Mouse (Mus musculus) embryonic facial prominence, embryonic 15.5 days (tissue): ENCODE measurements around the gene Gm14548. TPM values are rescaled to one million over a fixed set of nuclear protein-coding genes. Genes with fewer than 3 reads are reported as not detected.
"Not testable (repeated sequence)": the region's sequence is repeated elsewhere in the genome, so short reads cannot be mapped to it uniquely, and the experiment has no call there.

ENCODE experiments used
- ATAC-seq: fragments of 200-750 bp; cut with Nextera tagmentation; 2 replicates; pipeline ENCODE4 v1.8.0; 2017; ENCODE audit warnings: low read depth, moderate TSS enrichment; ENCODE audit not compliant: insufficient number of reproducible peaks, low FRiP score, low TSS enrichment
- H3K27ac ChIP-seq: fragments of 300-500 bp; sonication (generic); replicated peaks from 2 replicates; pipeline ENCODE4 v1.5.1; 2015; ENCODE audit warnings: mild to moderate bottlenecking, inconsistent platforms
- H3K27me3 ChIP-seq: fragments of 300-500 bp; sonication (generic); 2 replicates; pipeline ENCODE4 v1.6.1; 2015; ENCODE audit warnings: inconsistent platforms
- H3K36me3 ChIP-seq: fragments of 300-500 bp; sonication (generic); 2 replicates; pipeline ENCODE4 v1.6.1; 2015; ENCODE audit warnings: mild to moderate bottlenecking, inconsistent platforms
- H3K4me1 ChIP-seq: fragments of 300-500 bp; sonication (generic); 2 replicates; pipeline ENCODE4 v1.6.1; 2015; ENCODE audit warnings: inconsistent platforms
- H3K4me2 ChIP-seq: fragments of 300-500 bp; sonication (generic); replicated peaks from 2 replicates; pipeline ENCODE4 v1.6.1; 2015; ENCODE audit warnings: mild to moderate bottlenecking, inconsistent platforms
- H3K4me3 ChIP-seq: fragments of 300-500 bp; sonication (generic); replicated peaks from 2 replicates; pipeline ENCODE4 v1.5.1; 2015; ENCODE audit warnings: mild to moderate bottlenecking, inconsistent platforms
- H3K9ac ChIP-seq: fragments of 300-500 bp; sonication (generic); 2 replicates; pipeline ENCODE4 v1.6.1; 2015; ENCODE audit warnings: inconsistent platforms
- H3K9me3 ChIP-seq: fragments of 300-500 bp; sonication (generic); replicated peaks from 2 replicates; pipeline ENCODE4 v1.6.1; 2016; ENCODE audit warnings: inconsistent platforms
- WGBS: fragments of 180-500 bp; shearing (Covaris S2); methylation state at CpG from one replicate; pipeline ENCODE4 v1.1.7; 2015; 5-methylcytosine and 5-hydroxymethylcytosine counted together
- polyA plus RNA-seq: library from polyadenylated mRNA; unstranded; fragments of >200 nt; fragmentation: Nextera tagmentation; extraction: Ambion mirVana; gene quantifications from 2 replicates; pipeline ENCODE4 v1.2.1, GENCODE M21; 2015

Gene Gm14548
- 0.37 and 0.47 TPM in 2 replicates for polyA plus RNA-seq

DNA sequence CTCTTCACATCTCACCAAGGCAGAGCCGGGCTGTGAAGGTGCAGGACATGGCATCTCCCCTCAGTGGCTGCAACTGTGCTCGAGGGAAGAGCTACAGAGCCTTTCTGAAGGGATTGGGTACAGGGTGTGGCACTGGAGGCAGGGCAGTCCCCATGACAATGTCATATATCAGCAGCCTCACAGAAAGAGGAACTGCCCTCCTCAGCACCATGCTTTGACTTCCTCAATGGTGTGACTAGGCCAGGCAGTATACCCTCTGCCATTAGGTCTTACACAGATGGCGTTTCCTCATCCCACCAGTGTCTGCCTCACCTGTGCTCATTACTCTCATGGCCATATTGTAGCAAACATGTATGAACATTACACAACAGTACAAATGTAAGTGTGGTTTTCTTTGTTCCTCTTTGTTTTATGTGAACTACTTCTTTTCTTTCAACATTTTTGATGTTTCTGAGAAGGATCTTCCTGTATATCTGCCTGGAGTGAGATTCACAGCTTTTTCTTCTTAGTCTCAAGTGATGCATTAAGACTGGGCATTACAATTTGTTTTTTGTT lies at the start of gene Gm14548:
Gm14548 (minus strand) TSS at position 85 of the 555 bp plus-strand sequence.
- not testable (repeated sequence) for H3K27ac ChIP-seq, H3K4me1 ChIP-seq, H3K36me3 ChIP-seq, H3K4me2 ChIP-seq, H3K4me3 ChIP-seq, H3K9me3 ChIP-seq, H3K9ac ChIP-seq, ATAC-seq, H3K27me3 ChIP-seq
- WGBS, result 59% methylated on average over 3 of the region's 3 CpGs

DNA sequence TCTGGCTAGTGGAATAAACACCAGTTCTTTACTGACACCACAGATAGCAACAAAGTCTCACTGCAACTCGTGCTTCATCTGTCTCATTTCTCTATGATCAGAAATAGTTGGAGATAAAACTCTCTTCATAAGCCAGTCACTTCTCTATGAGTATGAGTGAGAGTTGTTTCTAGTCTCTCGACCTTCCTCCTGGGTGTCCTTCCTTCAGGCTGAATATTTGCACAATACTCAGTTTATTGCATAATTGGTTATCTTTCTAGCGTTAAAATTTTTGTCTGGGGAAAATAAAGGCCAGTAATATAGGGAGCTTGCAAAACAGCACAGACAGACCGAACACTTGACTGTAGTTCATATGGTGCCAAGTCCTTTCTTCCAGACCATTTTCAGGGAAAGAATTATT lies 48.2 kb upstream of the Gm14548 start:
- WGBS, result 61% methylated on average over 4 of the region's 4 CpGs
- ATAC-seq, result no peak

DNA sequence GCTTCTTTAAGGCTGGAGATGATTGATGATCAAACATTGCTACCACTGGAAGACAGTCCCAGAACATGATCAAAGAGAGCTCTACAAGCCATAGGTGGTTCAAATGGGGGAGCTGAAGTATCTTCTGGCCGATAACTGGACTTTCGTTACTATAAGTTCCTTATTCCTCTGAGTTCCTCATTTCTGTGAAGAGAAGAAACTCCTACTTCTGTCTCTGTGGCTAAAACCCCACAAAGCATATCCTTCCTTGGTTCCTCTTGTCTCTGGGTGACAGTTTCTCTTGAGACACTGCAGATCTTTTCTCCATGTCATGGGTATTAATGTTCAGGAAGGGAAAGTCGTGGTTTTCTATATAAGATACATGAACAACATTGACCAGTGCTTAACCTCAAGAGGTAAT lies 43.0 kb upstream of the Gm14548 start:
- 74% methylated on average over 3 of the region's 3 CpGs for WGBS

More for the DNA sequence above, 48.2 kb upstream of the Gm14548 start:
- H3K4me3 ChIP-seq, result no peak overlapping the region
- no peaks in the 10 kb centered on the region for H3K9me3 ChIP-seq
- no peaks in the 10 kb centered on the region for H3K4me1 ChIP-seq
- H3K27me3 ChIP-seq, result no peaks in the 10 kb centered on the region
- H3K27ac ChIP-seq, result no peak overlapping the region
- no peak overlapping the region for H3K4me2 ChIP-seq
- H3K36me3 ChIP-seq, result no peaks in the 10 kb centered on the region
- no peak overlapping the region for H3K9ac ChIP-seq

DNA sequence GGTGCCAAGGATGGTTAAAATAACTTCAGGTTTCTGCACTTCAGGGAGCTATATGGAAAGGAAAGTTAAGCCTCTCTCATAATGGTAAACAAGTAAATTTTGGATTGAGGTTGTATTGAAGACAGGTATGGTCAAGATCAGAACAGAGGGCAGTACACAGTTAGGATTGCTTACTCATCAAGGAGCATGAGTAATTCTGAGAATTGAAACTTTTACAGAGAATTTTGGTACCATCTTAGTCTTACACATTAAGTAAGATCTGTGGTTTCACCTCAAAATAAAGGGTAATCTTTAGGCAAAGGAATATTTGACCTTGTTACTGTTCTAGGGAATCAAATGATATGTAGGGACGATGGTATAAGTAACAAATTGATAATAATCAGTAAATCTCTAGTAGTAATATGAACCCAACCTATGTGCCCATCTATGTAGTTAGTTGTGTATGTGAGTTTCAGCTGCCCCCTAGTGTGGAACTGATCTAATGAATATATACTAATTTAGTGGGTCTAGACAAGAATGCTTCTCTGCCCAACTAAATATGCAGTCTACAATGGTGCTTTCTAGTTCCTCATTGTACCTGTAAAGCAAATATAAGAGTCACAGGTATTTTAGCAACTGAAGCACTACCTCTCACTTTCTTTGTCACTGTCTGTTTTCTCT lies 42.1 kb upstream of the Gm14548 start:
- Histone ChIP-seq H3K36me3 (no peaks in the 10 kb centered on the region), H3K27ac (no peak overlapping the region), H3K4me3 (no peak overlapping the region), H3K4me2 (no peak overlapping the region), H3K9me3 (no peaks in the 10 kb centered on the region), H3K9ac (no peak overlapping the region), H3K27me3 (no peaks in the 10 kb centered on the region), H3K4me1 (no peaks in the 10 kb centered on the region)
- 55% methylated on average over 1 of the region's 1 CpGs for WGBS
- no peak for ATAC-seq

More for the DNA sequence above, 43.0 kb upstream of the Gm14548 start:
- H3K9ac ChIP-seq, result no peak overlapping the region
- no peaks in the 10 kb centered on the region for H3K27me3 ChIP-seq
- no peaks in the 10 kb centered on the region for H3K4me1 ChIP-seq
- H3K27ac ChIP-seq, result no peak overlapping the region
- H3K4me2 ChIP-seq, result no peak overlapping the region
- H3K4me3 ChIP-seq, result no peak overlapping the region
- no peaks in the 10 kb centered on the region for H3K9me3 ChIP-seq
- no peak for ATAC-seq
- H3K36me3 ChIP-seq, result no peaks in the 10 kb centered on the region

DNA sequence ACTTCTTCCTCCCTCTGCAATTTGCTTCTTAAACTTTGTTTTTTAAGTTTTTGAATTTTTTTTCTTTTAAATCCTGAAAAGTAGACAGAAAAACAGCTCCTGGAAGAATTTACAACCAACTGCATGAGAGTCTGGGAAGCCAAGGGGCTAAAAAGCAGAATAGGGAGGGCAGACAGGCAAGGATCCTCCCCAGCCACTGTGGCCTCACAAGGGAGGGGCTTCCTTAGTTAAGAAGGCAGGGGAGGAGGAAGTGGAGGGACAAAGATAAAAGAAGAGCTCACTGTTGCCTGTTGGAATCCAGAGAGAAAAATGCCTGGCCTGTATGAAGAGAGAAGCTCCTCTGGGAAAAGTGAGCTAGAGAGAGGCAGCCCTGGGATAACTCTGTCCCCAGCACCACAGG lies 37.6 kb upstream of the Gm14548 start:
- not testable (repeated sequence) for ATAC-seq, H3K9ac ChIP-seq

DNA sequence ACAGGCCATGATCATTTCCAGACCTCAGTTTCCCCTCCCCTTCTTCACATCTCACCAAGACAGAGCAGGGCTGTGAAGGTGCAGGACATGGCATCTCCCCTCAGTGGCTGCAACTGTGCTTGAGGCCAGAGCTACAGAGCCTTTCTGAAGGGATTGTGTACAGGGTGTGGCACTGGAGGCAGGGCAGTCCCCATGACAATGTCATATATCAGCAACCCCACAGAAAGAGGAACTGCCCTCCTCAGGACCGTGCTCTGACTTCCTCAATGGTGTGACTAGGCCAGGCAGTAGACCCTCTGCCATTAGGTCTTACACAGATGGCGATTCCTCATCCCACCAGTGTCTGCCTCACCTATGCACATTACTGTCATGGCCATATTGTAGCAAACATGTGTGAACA lies 17.5 kb upstream of the Gm14548 start, which contains the start of gene Lilra6:
Lilra6 (minus strand) TSS at position 117 of the 400 bp plus-strand sequence.
- H3K4me2 ChIP-seq, H3K36me3 ChIP-seq, H3K4me3 ChIP-seq, H3K4me1 ChIP-seq, H3K27me3 ChIP-seq, H3K27ac ChIP-seq, H3K9ac ChIP-seq, H3K9me3 ChIP-seq, ATAC-seq: not testable (repeated sequence)
- 60% methylated on average over 2 of the region's 2 CpGs for WGBS

More for the DNA sequence above, 37.6 kb upstream of the Gm14548 start:
- H3K4me3 ChIP-seq, H3K27me3 ChIP-seq, H3K36me3 ChIP-seq, H3K27ac ChIP-seq, H3K4me2 ChIP-seq, H3K9me3 ChIP-seq, H3K4me1 ChIP-seq: not testable (repeated sequence)

DNA sequence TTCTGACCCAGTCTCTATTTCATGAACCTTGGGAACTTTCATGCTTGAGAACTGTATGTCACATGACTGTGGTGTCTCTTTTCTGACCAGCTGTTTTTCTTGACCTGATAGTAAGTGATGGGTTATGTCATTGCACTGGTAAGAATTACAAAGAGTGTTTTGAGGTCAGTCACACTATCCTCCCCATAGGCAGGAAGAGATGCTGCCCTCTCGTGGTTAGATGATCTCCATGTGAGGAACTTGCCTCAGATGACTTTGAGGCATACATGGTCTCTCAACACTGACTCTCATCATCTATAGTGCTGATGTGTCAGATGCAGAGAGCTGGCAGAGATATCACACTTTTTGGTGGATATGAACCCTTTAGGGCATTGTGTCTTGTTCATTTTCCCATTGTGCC lies 5.8 kb upstream of the Gm14548 start:
- H3K36me3 ChIP-seq, result no peaks in the 10 kb centered on the region
- no peaks in the 10 kb centered on the region for H3K27me3 ChIP-seq
- H3K27ac ChIP-seq, result no peak overlapping the region
- no peaks in the 10 kb centered on the region for H3K9me3 ChIP-seq
- WGBS, result 26% methylated on average over 1 of the region's 1 CpGs
- ATAC-seq, result no peak
- no peak overlapping the region for H3K4me3 ChIP-seq
- no peaks in the 10 kb centered on the region for H3K4me1 ChIP-seq
- no peak overlapping the region for H3K9ac ChIP-seq
- no peak overlapping the region for H3K4me2 ChIP-seq

DNA sequence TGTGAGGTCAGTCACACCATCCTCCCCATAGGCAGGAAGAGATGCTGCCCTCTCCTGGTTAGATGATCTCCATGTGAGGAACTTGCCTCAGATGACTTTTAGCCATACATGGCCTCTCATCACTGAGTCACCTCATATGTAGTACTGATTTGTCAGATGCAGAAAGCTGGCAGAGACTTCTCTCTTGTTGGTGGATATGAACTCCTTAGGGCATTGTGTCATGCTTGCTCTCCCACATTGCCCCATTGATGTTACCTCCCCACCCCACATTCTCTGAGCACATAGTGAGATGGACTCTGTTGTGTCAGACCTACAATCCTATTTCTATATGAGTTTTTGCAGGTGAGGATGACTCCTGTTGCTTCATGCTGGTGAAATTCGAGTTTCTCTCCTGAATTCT lies 22.9 kb downstream of the Gm14548 start:
- H3K9ac ChIP-seq, H3K27ac ChIP-seq, H3K27me3 ChIP-seq, H3K4me1 ChIP-seq, H3K9me3 ChIP-seq, H3K4me3 ChIP-seq, H3K4me2 ChIP-seq, H3K36me3 ChIP-seq, ATAC-seq: not testable (repeated sequence)
- WGBS, result no CpG with 5 or more reads among the region's 1 CpGs

DNA sequence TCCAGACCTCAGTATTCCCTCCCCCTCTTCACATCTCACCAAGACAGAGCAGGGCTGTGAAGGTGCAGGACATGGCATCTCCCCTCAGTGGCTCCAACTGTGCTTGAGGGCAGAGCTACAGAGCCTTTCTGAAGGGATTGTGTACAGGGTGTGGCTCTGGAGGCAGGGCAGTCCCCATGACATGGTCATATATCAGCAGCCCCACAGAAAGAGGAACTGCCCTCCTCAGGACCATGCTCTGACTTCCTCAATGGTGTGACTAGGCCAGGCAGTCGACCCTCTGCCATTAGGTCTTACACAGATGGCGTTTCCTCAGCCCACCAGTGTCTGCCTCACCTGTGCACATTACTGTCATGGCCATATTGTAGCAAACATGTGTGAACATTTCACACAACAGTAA lies 53.0 kb downstream of the Gm14548 start, which contains the start of gene Pira2:
Pira2 (minus strand) TSS at position 101 of the 400 bp plus-strand sequence.
- not testable (repeated sequence) for H3K4me3 ChIP-seq, H3K36me3 ChIP-seq, H3K9ac ChIP-seq, ATAC-seq, H3K4me2 ChIP-seq, H3K27ac ChIP-seq, H3K9me3 ChIP-seq, H3K4me1 ChIP-seq, H3K27me3 ChIP-seq
- WGBS, result no CpG with 5 or more reads among the region's 2 CpGs

DNA sequence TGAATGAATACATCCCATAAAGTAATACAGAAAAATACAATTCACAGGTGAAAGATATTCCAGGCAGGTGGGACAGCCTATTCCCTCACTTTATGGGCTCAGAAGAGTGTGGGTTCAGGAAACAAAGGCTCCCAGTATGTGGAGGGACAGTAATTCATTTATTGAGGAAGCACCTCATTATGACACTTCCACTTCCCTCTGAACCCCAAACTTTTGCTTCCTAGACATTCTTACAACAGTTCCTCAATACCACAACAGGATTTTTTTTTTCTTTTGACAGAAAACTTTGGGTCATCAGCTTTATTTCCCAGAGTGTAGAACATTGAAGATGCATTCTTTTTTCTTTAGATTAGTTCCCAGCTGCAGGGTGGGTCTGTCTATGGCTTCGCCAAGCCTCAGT lies 60.1 kb downstream of the Gm14548 start:
- H3K27ac ChIP-seq, H3K4me3 ChIP-seq, H3K27me3 ChIP-seq, H3K36me3 ChIP-seq, ATAC-seq, H3K4me2 ChIP-seq, H3K4me1 ChIP-seq, H3K9me3 ChIP-seq, H3K9ac ChIP-seq: not testable (repeated sequence)
- WGBS, result no CpG with 5 or more reads among the region's 1 CpGs
